Mouse (Mus musculus) gastrocnemius, postnatal 10 days (tissue): ENCODE data around the gene Smad6. TPM values are rescaled to one million over a fixed set of nuclear protein-coding genes. Genes with fewer than 3 reads are reported as not detected.

Source experiments
- DNase-seq: peaks from one replicate; pipeline ENCODE4 v3.0.0; 2021; ENCODE audit warnings: mixed read lengths
- long read RNA-seq, 2 experiments: library from polyadenylated mRNA; stranded (forward); transcript quantifications; one replicate each; pipeline ENCODE4 v2.0.0; 2021
- total RNA-seq, 2 experiments: library from RNA; stranded (reverse); gene quantifications; 2 replicates each; pipeline ENCODE4 v1.2.3; 2021

The Smad6 gene
- 1 to 10 TPM; 3.0 to 4.6 TPM for total RNA-seq
- long read RNA-seq, experiment 1, transcript Smad6-201 (4 exons, 2,971 nt): major isoform, 7 of 9 reads
- long read RNA-seq, experiment 1, partial matches to known transcripts: 0 of 9 reads
- long read RNA-seq, experiment 1, other reads (novel, unspliced or antisense): 2 of 9 reads
- long read RNA-seq, experiment 2, partial matches to known transcripts: 0 of 4 reads
- long read RNA-seq, experiment 2, other reads (novel, unspliced or antisense): 1 of 4 reads

DNA sequence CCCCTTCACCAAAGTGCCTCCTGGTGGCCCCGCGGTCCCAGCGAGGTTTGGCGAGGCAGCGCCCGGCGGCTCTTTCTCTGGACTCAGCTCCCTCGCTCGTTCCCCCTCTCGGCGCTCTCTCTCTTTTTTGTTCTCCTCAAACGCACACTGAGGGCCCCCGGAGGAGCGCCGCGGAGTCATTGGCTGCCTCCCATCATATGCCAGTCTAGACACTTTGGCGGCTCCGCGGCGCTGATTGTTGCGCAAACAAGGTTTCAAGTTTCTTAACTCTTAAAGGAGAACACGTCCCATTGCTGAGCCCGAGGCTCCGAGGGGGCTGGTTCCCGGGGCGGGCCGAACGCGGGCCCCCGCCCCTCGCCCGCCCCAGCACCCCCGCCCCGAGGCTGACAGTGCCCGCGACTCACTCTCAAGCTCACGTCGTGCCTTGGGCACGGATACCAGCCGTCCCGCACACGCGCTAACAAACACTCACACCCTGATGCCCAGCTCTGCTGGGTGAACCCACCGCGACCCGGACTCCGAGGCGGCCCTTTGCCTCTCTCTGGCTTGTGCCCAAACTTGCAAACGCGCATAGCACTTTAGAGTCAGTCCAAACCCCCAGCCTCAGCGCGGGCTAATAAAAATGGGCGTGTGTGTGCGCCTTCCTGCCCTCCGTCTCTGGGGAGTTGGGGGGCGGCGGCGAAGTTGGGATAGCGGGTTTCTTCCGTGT lies at the start of gene Smad6:
Gene Smad6 (minus strand): TSS at position 207 of the 709 bp plus-strand sequence.
- peak; percentile 80 for DNase-seq

DNA sequence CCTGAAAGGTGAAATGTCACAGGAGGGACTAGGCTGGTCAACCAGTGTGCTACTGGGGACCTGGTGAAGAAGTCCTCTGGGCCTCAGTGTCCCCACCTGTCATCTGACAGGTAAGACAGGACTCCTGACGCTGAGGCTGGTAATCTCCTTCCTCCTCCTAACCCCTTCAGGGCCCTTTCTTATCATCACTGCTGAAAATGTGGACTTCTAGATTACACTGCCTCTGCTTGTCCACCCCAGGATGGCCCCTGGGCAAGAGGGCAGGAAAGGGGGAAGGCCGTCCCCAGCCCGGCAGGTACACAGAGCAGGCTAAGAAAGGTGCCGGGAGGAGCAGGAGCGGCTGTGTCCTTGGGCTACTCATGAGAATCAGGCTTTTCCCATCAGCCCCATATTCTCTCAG lies 48.8 kb upstream of the Smad6 start:
- no peak for DNase-seq

- no peak for DNase-seq
Observed at GRCm38 (mm10) chr9:64069131-64069530, 47.3 kb upstream of the Smad6 start.

- no peak for DNase-seq
Observed at GRCm38 (mm10) chr9:64068571-64068970, 46.7 kb upstream of the Smad6 start.

DNA sequence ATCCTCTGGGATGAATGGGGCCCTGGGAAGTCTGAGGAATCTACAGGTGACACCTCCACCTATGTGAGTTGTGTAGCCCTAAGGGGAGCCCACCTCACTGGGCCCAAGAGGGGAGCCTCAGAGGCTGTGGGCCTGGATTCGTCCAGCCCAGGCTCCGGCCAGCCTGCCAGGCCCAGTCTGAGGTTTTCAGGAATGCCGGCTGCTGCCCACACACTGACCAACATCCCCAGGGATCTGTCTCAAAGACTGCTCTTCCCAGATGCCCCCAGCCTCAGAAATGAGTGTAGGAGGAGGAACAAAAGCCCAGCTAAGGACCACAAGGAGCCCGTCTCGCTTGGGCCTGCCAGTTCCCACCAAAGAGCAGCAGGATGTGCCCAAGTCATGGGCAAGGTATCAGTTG lies 45.9 kb upstream of the Smad6 start:
- no peak for DNase-seq

GRCm38 (mm10) chr9:64060033-64060539 lies 38.2 kb upstream of the Smad6 start:
- DNase-seq: peak; percentile 35

- DNase-seq: no peak
Observed at GRCm38 (mm10) chr9:64057903-64058650, 36.2 kb upstream of the Smad6 start.

- no peak for DNase-seq
Observed at GRCm38 (mm10) chr9:64055162-64055561, 33.3 kb upstream of the Smad6 start.

GRCm38 (mm10) chr9:64053786-64054185 lies 31.9 kb upstream of the Smad6 start:
- DNase-seq: no peak

GRCm38 (mm10) chr9:64051241-64051640 lies 29.4 kb upstream of the Smad6 start:
- no peak for DNase-seq

GRCm38 (mm10) chr9:64050513-64051065 lies 28.7 kb upstream of the Smad6 start:
- no peak for DNase-seq

DNA sequence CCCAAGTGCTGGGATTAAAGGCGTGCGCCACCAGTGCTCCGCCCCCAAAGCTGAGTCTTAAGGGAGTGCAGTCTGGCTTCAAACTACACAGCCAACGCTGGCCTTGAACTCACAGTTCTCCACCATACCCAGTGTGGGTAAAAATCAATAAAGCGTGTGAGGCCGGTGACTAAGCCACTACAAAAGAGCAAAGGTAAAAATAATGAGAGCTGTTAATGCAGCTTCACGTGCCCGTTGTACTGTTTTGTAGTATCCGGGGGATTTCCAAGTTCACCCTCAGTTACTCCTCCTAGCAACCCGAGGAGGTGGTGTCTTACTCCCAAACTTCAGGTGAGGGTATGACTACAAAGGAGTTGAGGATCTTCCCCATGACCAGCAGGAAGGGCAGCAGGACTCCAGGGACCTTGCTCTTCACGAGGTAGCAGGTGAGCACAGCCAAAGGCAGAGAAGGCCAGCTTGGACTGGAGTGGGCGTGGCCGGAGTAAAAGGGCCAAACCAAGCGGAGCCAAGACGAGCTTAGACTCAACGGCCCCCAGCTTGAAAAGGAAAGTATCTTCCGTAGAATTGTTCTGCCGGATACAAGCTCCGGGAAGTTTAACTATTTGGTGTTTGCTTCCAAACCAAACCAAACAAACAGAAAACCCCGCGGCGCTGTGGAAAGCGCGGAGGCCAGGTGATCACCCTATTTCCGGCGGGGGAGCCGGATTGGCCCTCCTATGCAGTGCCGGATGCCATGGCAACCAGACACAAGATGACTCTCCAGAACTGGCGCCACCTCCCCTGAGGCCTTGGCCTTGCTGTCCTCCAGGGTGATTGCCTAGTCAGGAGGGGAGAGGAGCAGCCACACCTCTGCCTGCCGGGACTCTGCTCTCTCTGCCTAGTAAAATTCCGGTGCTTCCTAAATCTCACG lies 27.9 kb upstream of the Smad6 start:
- peak; percentile 46 for DNase-seq

DNA sequence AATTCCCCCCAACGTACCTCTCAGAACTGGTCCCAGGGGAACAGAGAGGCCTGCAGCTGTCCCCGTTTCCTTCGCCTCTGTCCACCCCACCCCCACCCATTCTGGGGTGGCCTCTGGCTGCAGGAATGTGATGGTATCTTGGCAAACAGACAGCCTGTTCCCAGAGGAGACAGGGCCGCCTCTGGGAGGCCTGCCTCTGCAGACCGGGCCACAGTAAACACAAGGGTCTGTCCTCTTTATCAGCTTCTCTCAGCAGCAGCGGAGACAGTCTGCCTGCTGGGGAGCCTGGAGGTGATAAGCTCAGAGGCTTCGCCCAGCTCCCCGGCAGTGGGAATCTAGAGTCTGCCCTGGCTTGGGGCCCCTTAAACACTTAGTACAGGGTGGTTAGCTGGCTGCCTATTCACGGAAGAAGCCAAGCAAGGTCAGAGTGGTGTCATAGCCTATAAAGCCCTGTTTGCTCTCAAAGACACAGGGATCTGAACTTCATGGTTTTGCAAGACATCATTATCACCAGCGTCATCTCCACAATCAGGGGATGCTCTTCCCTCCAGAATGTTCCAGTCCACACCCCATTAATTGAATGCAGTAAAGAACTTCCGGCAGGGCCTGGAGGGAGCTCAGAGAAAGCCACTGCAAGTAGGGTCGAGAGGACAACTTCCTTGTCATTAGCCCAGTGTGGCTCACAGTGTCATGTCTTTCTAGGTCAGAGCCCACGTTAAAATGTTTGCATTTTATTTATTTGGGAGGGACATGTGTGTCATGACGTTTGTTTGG lies 23.4 kb upstream of the Smad6 start:
- peak; percentile 42 for DNase-seq

DNA sequence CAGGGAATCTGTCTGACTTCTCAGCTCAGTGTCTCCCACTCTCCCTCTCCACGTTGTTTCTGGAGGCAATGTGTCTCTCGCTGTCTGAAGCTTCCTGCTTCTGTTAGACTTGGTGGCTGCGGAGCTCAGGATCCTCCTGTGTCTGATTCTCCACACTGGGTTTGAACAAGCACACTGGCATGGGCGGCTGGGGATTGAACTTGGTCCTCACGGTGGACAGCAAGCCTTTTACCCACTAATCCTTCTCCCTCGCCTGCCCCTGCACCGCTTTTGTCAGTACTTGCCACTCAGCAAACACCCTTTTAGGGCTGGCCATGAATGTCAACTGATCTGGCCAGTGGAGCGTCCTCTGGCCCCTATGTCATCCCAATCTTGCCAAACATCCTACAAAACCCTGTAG lies 22.5 kb upstream of the Smad6 start:
- DNase-seq: no peak

- DNase-seq: no peak
Observed at GRCm38 (mm10) chr9:64042911-64043310, 21.1 kb upstream of the Smad6 start.

DNA sequence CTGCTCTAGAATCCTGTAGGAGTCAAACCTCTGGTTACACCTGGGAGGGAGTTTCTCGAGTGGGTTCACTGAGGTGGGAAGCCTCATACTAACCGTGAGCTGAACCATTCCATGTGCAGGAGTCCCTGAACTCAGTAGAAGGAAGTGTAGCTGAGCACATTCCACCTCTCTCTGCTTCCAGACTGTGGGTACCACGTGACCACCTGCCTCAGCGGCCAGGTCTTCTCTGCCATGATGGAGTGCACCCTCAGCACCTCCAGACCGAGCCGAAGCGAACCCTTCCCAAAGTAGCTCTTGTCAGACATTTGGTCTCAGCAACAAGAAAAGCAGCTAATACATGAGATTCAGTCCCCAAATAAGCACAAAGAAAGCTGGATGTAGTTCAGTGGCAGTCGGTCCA lies 20.4 kb upstream of the Smad6 start:
- DNase-seq: no peak

DNA sequence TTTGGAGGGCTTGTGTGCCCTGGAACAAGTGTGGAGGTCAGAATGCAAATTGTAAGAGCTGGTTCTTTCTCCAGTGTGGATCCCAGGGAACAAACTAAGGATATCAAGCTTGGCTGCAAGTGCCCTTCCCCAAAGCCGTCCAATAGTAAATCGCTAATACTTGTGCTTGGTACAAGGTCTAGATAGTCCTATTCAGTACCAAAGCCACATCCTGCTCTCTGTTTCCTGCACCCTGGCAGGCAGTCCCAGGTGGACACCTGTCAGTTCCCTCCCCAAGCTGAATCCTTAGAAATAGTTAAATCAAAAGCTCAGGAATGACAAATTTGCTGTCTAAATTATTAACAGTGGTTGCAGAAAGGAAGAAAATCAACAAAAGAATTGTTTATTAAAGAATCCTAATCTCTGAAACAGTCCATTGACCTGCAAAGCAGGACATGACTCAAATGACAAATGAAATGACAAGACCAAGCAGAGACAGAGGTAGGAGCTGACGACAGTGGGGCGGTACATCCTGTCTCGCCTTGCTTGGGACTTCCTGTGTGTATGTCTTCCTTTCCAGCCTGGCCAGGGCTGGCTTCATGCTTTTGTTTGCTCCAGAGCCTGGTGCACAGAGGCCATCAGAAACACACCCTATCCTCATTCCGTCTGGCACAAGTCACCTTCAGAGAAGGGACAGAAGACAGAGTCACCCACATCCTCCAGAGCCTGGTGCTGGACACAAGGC lies 8.2 kb upstream of the Smad6 start:
- DNase-seq: no peak

DNA sequence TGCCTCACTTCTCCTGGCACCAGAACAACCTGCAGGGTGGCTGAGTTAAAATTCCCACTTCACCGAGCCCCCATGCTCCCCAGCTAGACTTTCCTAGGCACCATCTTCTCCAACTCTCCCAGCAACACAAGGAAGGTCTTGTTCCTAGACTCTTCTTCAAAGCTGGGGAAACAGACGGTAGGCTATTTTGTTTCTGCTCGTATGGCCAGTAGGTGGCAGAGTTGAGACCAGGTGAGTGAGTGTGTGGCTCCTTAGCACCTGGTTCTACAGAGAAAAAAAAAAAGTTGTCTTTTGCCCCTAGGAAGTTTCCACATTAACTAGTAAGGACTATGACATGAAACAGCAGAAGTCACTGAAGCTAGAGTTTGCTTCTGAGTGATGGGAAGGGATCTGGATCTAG lies 3.7 kb upstream of the Smad6 start:
- no peak for DNase-seq

GRCm38 (mm10) chr9:64024976-64025375 lies 3.1 kb upstream of the Smad6 start:
- DNase-seq: no peak
